ENCODE assay signal across 8 mouse cellular contexts in genomic region chr11:47379630-47379958, GRCm38 (mm10).
DNase-seq lines count a peak whose midpoint lies in the region; ATAC-seq and TF ChIP-seq lines count a peak whose summit lies in the region.

No protein-coding gene starts in this region.

- H3K9ac ChIP-seq in heart, embryonic 11.5 days (ENCODE audit: low read depth, low read length), result peak overlapping the region; percentile 82
- H3K9ac ChIP-seq in midbrain, embryonic 11.5 days (ENCODE audit: low read length), result peak overlapping the region; percentile 24

- H3K27me3 ChIP-seq in heart, embryonic 11.5 days (ENCODE audit: control insufficient read depth, insufficient read depth, low read length), result no peaks in the 10 kb centered on the region
- H3K27me3 ChIP-seq in E14TG2a.4 (ENCODE audit: insufficient read depth, low read length), result peaks cover 22% of the 10 kb centered on the region
- H3K27me3 ChIP-seq in hindbrain, embryonic 10.5 days (ENCODE audit: insufficient read depth, poor library complexity, severe bottlenecking), result no peaks in the 10 kb centered on the region
- H3K27me3 ChIP-seq in midbrain, embryonic 11.5 days (ENCODE audit: control insufficient read depth, insufficient read depth, low read length), result no peaks in the 10 kb centered on the region

- no peak for ATAC-seq in heart, embryonic 11.5 days (replicated peaks; ENCODE audit: insufficient number of reproducible peaks, low FRiP score, low TSS enrichment)
- ATAC-seq in midbrain, embryonic 11.5 days (ENCODE audit: low FRiP score), result no peak; the same call in 1 of the 2 replicates
- ATAC-seq in granulocyte monocyte progenitor cell, adult 5-6 weeks (replicated peaks; ENCODE audit: poor library complexity, severe bottlenecking), result no peak

- peak overlapping the region; percentile 95 for H3K27ac ChIP-seq in heart, embryonic 11.5 days (ENCODE audit: low read depth, low read length)
- peak overlapping the region; percentile 88 for H3K27ac ChIP-seq in hindbrain, embryonic 10.5 days
- H3K27ac ChIP-seq in midbrain, embryonic 11.5 days (ENCODE audit: low read depth, low read length), result no peak overlapping the region

- H3K36me3 ChIP-seq in heart, embryonic 11.5 days (ENCODE audit: control insufficient read depth, insufficient read depth, low read length), result no peaks in the 10 kb centered on the region
- H3K36me3 ChIP-seq in E14TG2a.4 (ENCODE audit: insufficient read depth, low read length), result no peaks in the 10 kb centered on the region
- H3K36me3 ChIP-seq in hindbrain, embryonic 10.5 days, result no peaks in the 10 kb centered on the region
- H3K36me3 ChIP-seq in midbrain, embryonic 11.5 days (ENCODE audit: control insufficient read depth, insufficient read depth, low read length), result no peaks in the 10 kb centered on the region

- H3K4me2 ChIP-seq in heart, embryonic 11.5 days, result peak overlapping the region; percentile 77
- peak overlapping the region; percentile 44; the same call in 1 of the 2 replicates for H3K4me2 ChIP-seq in midbrain, embryonic 11.5 days

- 33% methylated on average over 4 of the region's 4 CpGs for WGBS in heart, embryonic 11.5 days (ENCODE audit: insufficient replicate concordance)
- 31% methylated on average over 4 of the region's 4 CpGs for WGBS in hindbrain, embryonic 10.5 days
- WGBS in midbrain, embryonic 11.5 days, result 42% methylated on average over 4 of the region's 4 CpGs

- peaks cover 8% of the 10 kb centered on the region for H3K4me1 ChIP-seq in heart, embryonic 11.5 days (ENCODE audit: control insufficient read depth, insufficient read depth, low read length)
- H3K4me1 ChIP-seq in E14TG2a.4 (replicated peaks; ENCODE audit: low read depth, low read length), result peaks cover 26% of the 10 kb centered on the region
- peaks cover 16% of the 10 kb centered on the region for H3K4me1 ChIP-seq in hindbrain, embryonic 10.5 days (replicated peaks)
- H3K4me1 ChIP-seq in midbrain, embryonic 11.5 days (ENCODE audit: control insufficient read depth, insufficient read depth, low read length), result peaks cover 3% of the 10 kb centered on the region; the same call in 1 of the 2 replicates

- no peaks in the 10 kb centered on the region for H3K9me3 ChIP-seq in heart, embryonic 11.5 days (replicated peaks; ENCODE audit: control insufficient read depth, low read length)
- no peaks in the 10 kb centered on the region for H3K9me3 ChIP-seq in E14TG2a.4 (ENCODE audit: low read length)
- no peaks in the 10 kb centered on the region for H3K9me3 ChIP-seq in hindbrain, embryonic 10.5 days
- H3K9me3 ChIP-seq in midbrain, embryonic 11.5 days (ENCODE audit: control insufficient read depth, low read length), result no peaks in the 10 kb centered on the region

- H3K4me3 ChIP-seq in heart, embryonic 11.5 days (ENCODE audit: low read depth, low read length), result peak overlapping the region; percentile 49
- H3K4me3 ChIP-seq in E14TG2a.4 (replicated peaks; ENCODE audit: low read length), result 0 out of 2 replicates have a peak overlapping the region, but pooled peaks have one; percentile 60
- peak overlapping the region; percentile 45; the same call in 1 of the 2 replicates for H3K4me3 ChIP-seq in hindbrain, embryonic 10.5 days
- no peak overlapping the region for H3K4me3 ChIP-seq in midbrain, embryonic 11.5 days (ENCODE audit: low read depth, low read length)

- no peak for DNase-seq in heart, postnatal 14 days
- DNase-seq in hindbrain, embryonic 10.5 days (ENCODE audit: low spot score), result no peak
- DNase-seq in midbrain, embryonic 11.5 days (ENCODE audit: low spot score, missing footprints), result peak; percentile 94
- no peak for DNase-seq in ovary, postnatal 10 days (ENCODE audit: low spot score)
- DNase-seq in Muller cell, postnatal 12 days (ENCODE audit: inconsistent ontology term), result no peak

- no peak for TF ChIP-seq CTCF in E14TG2a.4 (conservative IDR thresholded peaks at IDR 0.05; ENCODE audit: low read length)

- intact Hi-C loops in heart, postnatal 14 days (cut with DNase I), result loop anchor here (5.0 to 10.0 kb wide), 3 partner anchors 82 to 355 kb away; no protein-coding TSS in a partner anchor
